Mouse (Mus musculus) common myeloid progenitor, adult 5-6 weeks (primary cell): ENCODE results near the gene Serpinb9d. TPM values are rescaled to one million over a fixed set of nuclear protein-coding genes. Genes with fewer than 3 reads are reported as not detected.
"Not testable (repeated sequence)": the region's sequence is repeated elsewhere in the genome, so short reads cannot be mapped to it uniquely, and the experiment has no call there.

Experiments used
- ATAC-seq: replicated peaks from 2 replicates; pipeline ENCODE4 v1.8.0; 2016; ENCODE audit warnings: low read depth, mild to moderate bottlenecking, moderate TSS enrichment, inconsistent platforms; ENCODE audit not compliant: poor library complexity, severe bottlenecking
- total RNA-seq: library from RNA; stranded (forward); fragments of 200-1000, 187-1606 nt; gene quantifications from 2 replicates; pipeline ENCODE4 v1.2.3, GENCODE M21; 2017

Gene Serpinb9d
- not detected in 2 replicates for total RNA-seq

DNA sequence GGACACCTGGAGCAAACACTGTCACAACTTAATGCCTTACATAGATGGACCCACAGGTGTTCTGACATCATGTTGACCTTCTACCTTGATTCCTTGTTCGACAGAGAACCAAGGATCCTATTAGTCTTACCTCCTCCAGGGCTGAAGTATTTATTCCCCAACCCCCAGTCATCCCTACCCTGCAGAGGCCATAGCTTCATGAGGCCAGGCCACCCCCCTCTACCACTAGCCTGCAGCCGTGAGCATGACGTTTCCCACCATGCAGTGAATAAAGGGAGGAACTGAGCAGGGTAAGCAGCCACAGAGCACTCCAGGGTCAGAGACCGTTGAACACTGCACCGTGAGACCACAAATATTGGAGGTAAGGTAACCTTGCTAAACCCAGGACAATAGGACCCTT lies at the start of gene Serpinb9d:
Gene Serpinb9d, plus strand, starts transcription at position 301 of the 400 bp plus-strand sequence.
- ATAC-seq = no peak

- ATAC-seq = no peak
Measured at GRCm38 (mm10) chr13:33159642-33160041, 33.1 kb upstream of the Serpinb9d start, which contains the start of gene Serpinb9c. Gene Serpinb9c, minus strand, starts transcription at chr13:33159742.

- not testable (repeated sequence) for ATAC-seq
Measured at GRCm38 (mm10) chr13:33190486-33190885, 2.3 kb upstream of the Serpinb9d start.

GRCm38 (mm10) chr13:33199740-33200139 lies 7.0 kb downstream of the Serpinb9d start:
- no peak for ATAC-seq

DNA sequence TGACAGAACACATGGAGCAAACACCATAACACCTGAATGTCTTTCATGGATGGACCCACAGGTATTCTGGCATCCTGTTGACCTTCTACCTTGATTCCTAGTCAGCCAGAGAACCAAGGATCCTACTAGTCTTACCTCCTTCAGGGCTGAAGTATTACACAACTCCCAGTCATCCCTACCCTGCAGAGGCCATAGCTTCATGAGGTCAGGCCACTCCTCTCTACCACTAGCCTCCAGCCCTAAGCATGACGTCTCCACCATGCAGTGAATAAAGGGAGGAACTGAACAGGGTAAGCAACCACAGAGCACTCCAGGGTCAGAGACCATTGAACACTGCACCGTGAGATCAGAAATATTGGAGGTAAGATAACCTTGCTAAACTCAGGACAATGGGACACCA lies 56.6 kb downstream of the Serpinb9d start, which contains the start of gene Serpinb9e:
Gene Serpinb9e, plus strand, starts transcription at position 301 of the 400 bp plus-strand sequence.
- ATAC-seq = not testable (repeated sequence)

Other genes with a start within 250 kb of the Serpinb9d start
- 14.7 and 15.7 TPM in 2 replicates for gene Serpinb6b, start 227.8 kb upstream of the Serpinb9d start, total RNA-seq
- gene Serpinb9, start 189.7 kb upstream of the Serpinb9d start, total RNA-seq = 7.5 and 7.9 TPM in 2 replicates
- gene Serpinb9b, start 165.5 kb upstream of the Serpinb9d start, total RNA-seq = not detected in 2 replicates
- gene Serpinb1b, start 114.4 kb upstream of the Serpinb9d start, total RNA-seq = not detected in 2 replicates
- gene Serpinb9c, start 33.2 kb upstream of the Serpinb9d start, total RNA-seq = not detected in 2 replicates
- gene Serpinb9e, start 56.7 kb downstream of the Serpinb9d start, total RNA-seq = not detected in 2 replicates
- not detected in 2 replicates for gene Serpinb9f, start 131.1 kb downstream of the Serpinb9d start, total RNA-seq
- gene Gm11397, start 202.8 kb downstream of the Serpinb9d start, total RNA-seq = not detected in 2 replicates